Mouse (Mus musculus) limb, embryonic 12.5 days (tissue): Measurements from ENCODE around the gene Nipbl. TPM values are rescaled to one million over a fixed set of nuclear protein-coding genes. Genes with fewer than 3 reads are reported as not detected.

Experiments
- ATAC-seq: fragments of 200-750 bp; cut with Nextera tagmentation; 2 replicates; pipeline ENCODE4 v1.8.0; 2017; ENCODE audit warnings: low read depth, moderate TSS enrichment; ENCODE audit not compliant: insufficient number of reproducible peaks, insufficient read depth, low FRiP score, low TSS enrichment
- H3K27ac ChIP-seq: fragments of 300-500 bp; sonication (generic); 2 replicates; pipeline ENCODE4 v1.5.1; 2016; ENCODE audit warnings: mild to moderate bottlenecking, moderate library complexity
- H3K27me3 ChIP-seq: fragments of 300-500 bp; sonication (generic); 2 replicates; pipeline ENCODE4 v1.6.1; 2016; ENCODE audit warnings: mild to moderate bottlenecking, moderate library complexity
- H3K36me3 ChIP-seq: fragments of 300-500 bp; sonication (generic); 2 replicates; pipeline ENCODE4 v1.6.1; 2016; ENCODE audit warnings: mild to moderate bottlenecking, moderate library complexity
- H3K4me1 ChIP-seq: fragments of 300-500 bp; sonication (generic); replicated peaks from 2 replicates; pipeline ENCODE4 v1.6.1; 2016
- H3K4me2 ChIP-seq: fragments of 300-500 bp; sonication (generic); 2 replicates; pipeline ENCODE4 v1.6.1; 2016; ENCODE audit warnings: mild to moderate bottlenecking, moderate library complexity
- H3K4me3 ChIP-seq: fragments of 300-500 bp; sonication (generic); replicated peaks from 2 replicates; pipeline ENCODE4 v1.5.1; 2016; ENCODE audit warnings: mild to moderate bottlenecking
- H3K9ac ChIP-seq: fragments of 300-500 bp; sonication (generic); replicated peaks from 2 replicates; pipeline ENCODE4 v1.6.1; 2016; ENCODE audit warnings: mild to moderate bottlenecking, moderate library complexity
- H3K9me3 ChIP-seq: fragments of 300-500 bp; sonication (generic); 2 replicates; pipeline ENCODE4 v1.6.1; 2016; ENCODE audit warnings: mild to moderate bottlenecking, moderate library complexity
- WGBS: fragments of 180-500 bp; shearing (Covaris S2); methylation state at CpG from one replicate; pipeline ENCODE4 v1.1.7; 2016; 5-methylcytosine and 5-hydroxymethylcytosine counted together
- polyA plus RNA-seq: library from polyadenylated mRNA; unstranded; fragments of >200 nt; fragmentation: Nextera tagmentation; extraction: Ambion mirVana; gene quantifications from 2 replicates; pipeline ENCODE4 v1.2.1, GENCODE M21; 2016

Gene Nipbl
- polyA plus RNA-seq, 1 experiment from 2014 or later: 22.9 TPM

GRCm38 (mm10) chr15:8446435-8446834, 2.2 kb upstream of the Nipbl start:
- Histone ChIP-seq H3K4me1 (peaks cover 16% of the 10 kb centered on the region), H3K36me3 (no peaks in the 10 kb centered on the region), H3K27me3 (no peaks in the 10 kb centered on the region), H3K27ac (peak overlapping the region; percentile 62), H3K4me3 (peak overlapping the region; percentile 95), H3K9me3 (no peaks in the 10 kb centered on the region), H3K9ac (no peak overlapping the region), H3K4me2 (peak overlapping the region; percentile 93)
- WGBS: 3% methylated on average over 6 of the region's 6 CpGs
- no peak for ATAC-seq

GRCm38 (mm10) chr15:8445951-8446419, 1.7 kb upstream of the Nipbl start:
- Histone ChIP-seq H3K9ac (peak overlapping the region; percentile 52), H3K27ac (peak overlapping the region; percentile 62)
- WGBS: under 1% methylated on average over 19 of the region's 19 CpGs

GRCm38 (mm10) chr15:8444890-8445597, 781 bp upstream of the Nipbl start:
- peak overlapping the region; percentile 95 for H3K4me3 ChIP-seq
- H3K4me1 ChIP-seq: peaks cover 16% of the 10 kb centered on the region
- H3K4me2 ChIP-seq: peak overlapping the region; percentile 93
- under 1% methylated on average over 57 of the region's 57 CpGs for WGBS
- peak overlapping the region; percentile 99 for H3K9ac ChIP-seq
- peak overlapping the region; percentile 100 for H3K27ac ChIP-seq
- no peaks in the 10 kb centered on the region for H3K9me3 ChIP-seq
- ATAC-seq: peak; percentile 66
- H3K27me3 ChIP-seq: no peaks in the 10 kb centered on the region
- H3K36me3 ChIP-seq: no peaks in the 10 kb centered on the region

More at GRCm38 (mm10) chr15:8445951-8446419, 1.7 kb upstream of the Nipbl start:
- Histone ChIP-seq H3K4me1 (peaks cover 16% of the 10 kb centered on the region), H3K36me3 (no peaks in the 10 kb centered on the region), H3K4me3 (peak overlapping the region; percentile 95), H3K4me2 (peak overlapping the region; percentile 93), H3K9me3 (no peaks in the 10 kb centered on the region), H3K27me3 (no peaks in the 10 kb centered on the region)
- ATAC-seq: no peak

- no peaks in the 10 kb centered on the region for H3K36me3 ChIP-seq
- no peaks in the 10 kb centered on the region for H3K9me3 ChIP-seq
- H3K4me3 ChIP-seq: peak overlapping the region; percentile 95
- no peaks in the 10 kb centered on the region for H3K27me3 ChIP-seq
- peak; percentile 21; the same call in 1 of the 2 replicates for ATAC-seq
- H3K4me1 ChIP-seq: peaks cover 16% of the 10 kb centered on the region
- H3K27ac ChIP-seq: peak overlapping the region; percentile 100
- peak overlapping the region; percentile 99 for H3K9ac ChIP-seq
- under 1% methylated on average over 40 of the region's 40 CpGs for whole genome bisulfite sequencing
- H3K4me2 ChIP-seq: peak overlapping the region; percentile 93
These were observed 916 bp downstream of the Nipbl start for GRCm38 (mm10) chr15:8443168-8443925.

GRCm38 (mm10) chr15:8442761-8443160, 1.5 kb downstream of the Nipbl start:
- Histone ChIP-seq H3K4me2 (peak overlapping the region; percentile 93), H3K4me3 (peak overlapping the region; percentile 95), H3K27ac (peak overlapping the region; percentile 25; the same call in 1 of the 2 replicates), H3K27me3 (no peaks in the 10 kb centered on the region), H3K4me1 (peaks cover 14% of the 10 kb centered on the region), H3K9me3 (no peaks in the 10 kb centered on the region), H3K36me3 (no peaks in the 10 kb centered on the region), H3K9ac (peak overlapping the region; percentile 99)
- WGBS: 3% methylated on average over 6 of the region's 6 CpGs
- no peak for ATAC-seq

GRCm38 (mm10) chr15:8442156-8442555, 2.1 kb downstream of the Nipbl start:
- Histone ChIP-seq H3K4me2 (peak overlapping the region; percentile 93), H3K4me3 (peak overlapping the region; percentile 95), H3K27ac (0 out of 2 replicates have a peak overlapping the region, but pooled peaks have one; percentile 25), H3K9ac (peak overlapping the region; percentile 99), H3K27me3 (no peaks in the 10 kb centered on the region), H3K4me1 (peaks cover 8% of the 10 kb centered on the region), H3K36me3 (no peaks in the 10 kb centered on the region), H3K9me3 (no peaks in the 10 kb centered on the region)
- ATAC-seq: no peak
- 0% methylated on average over 11 of the region's 11 CpGs for WGBS

GRCm38 (mm10) chr15:8433239-8433947, 10.9 kb downstream of the Nipbl start:
- Histone ChIP-seq H3K4me2 (no peak overlapping the region), H3K9ac (no peak overlapping the region), H3K4me3 (no peak overlapping the region), H3K27me3 (no peaks in the 10 kb centered on the region), H3K36me3 (no peaks in the 10 kb centered on the region), H3K4me1 (no peaks in the 10 kb centered on the region), H3K9me3 (no peaks in the 10 kb centered on the region), H3K27ac (no peak overlapping the region)
- no peak for ATAC-seq
- WGBS: 94% methylated on average over 2 of the region's 2 CpGs

GRCm38 (mm10) chr15:8432534-8432933, 11.7 kb downstream of the Nipbl start:
- WGBS: 98% methylated on average over 1 of the region's 2 CpGs
- no peak overlapping the region for H3K9ac ChIP-seq
- no peak overlapping the region for H3K4me3 ChIP-seq
- no peaks in the 10 kb centered on the region for H3K27me3 ChIP-seq
- no peaks in the 10 kb centered on the region for H3K9me3 ChIP-seq
- H3K4me2 ChIP-seq: no peak overlapping the region
- no peak for ATAC-seq
- H3K27ac ChIP-seq: no peak overlapping the region
- no peaks in the 10 kb centered on the region for H3K4me1 ChIP-seq
- no peaks in the 10 kb centered on the region for H3K36me3 ChIP-seq

- Histone ChIP-seq H3K4me1 (no peaks in the 10 kb centered on the region), H3K27me3 (no peaks in the 10 kb centered on the region), H3K9me3 (no peaks in the 10 kb centered on the region), H3K4me2 (no peak overlapping the region), H3K9ac (no peak overlapping the region), H3K4me3 (no peak overlapping the region), H3K27ac (no peak overlapping the region), H3K36me3 (no peaks in the 10 kb centered on the region)
- ATAC-seq: no peak
- 80% methylated on average over 5 of the region's 5 CpGs for WGBS
These were observed 14.8 kb downstream of the Nipbl start for GRCm38 (mm10) chr15:8429502-8429901.

GRCm38 (mm10) chr15:8420909-8421308, 23.4 kb downstream of the Nipbl start:
- Histone ChIP-seq H3K9ac (no peak overlapping the region), H3K27me3 (no peaks in the 10 kb centered on the region), H3K4me1 (no peaks in the 10 kb centered on the region; the same call in 1 of the 2 replicates), H3K9me3 (no peaks in the 10 kb centered on the region), H3K4me3 (no peak overlapping the region), H3K4me2 (no peak overlapping the region), H3K27ac (no peak overlapping the region), H3K36me3 (no peaks in the 10 kb centered on the region)
- no peak for ATAC-seq
- 32% methylated on average over 6 of the region's 6 CpGs for WGBS
